Mouse (Mus musculus) limb, embryonic 13.5 days (tissue): Measurements from ENCODE around the gene Polr1a. TPM values are rescaled to one million over a fixed set of nuclear protein-coding genes. Genes with fewer than 3 reads are reported as not detected.

ENCODE experiments used
- ATAC-seq: fragments of 200-750 bp; cut with Nextera tagmentation; 2 replicates; pipeline ENCODE4 v1.8.0; 2017; ENCODE audit warnings: low read depth, moderate number of reproducible peaks, moderate TSS enrichment; ENCODE audit not compliant: low FRiP score
- H3K27ac ChIP-seq: fragments of 300-500 bp; sonication (generic); 2 replicates; pipeline ENCODE4 v1.5.1; 2015; ENCODE audit warnings: inconsistent platforms, mild to moderate bottlenecking, moderate library complexity
- H3K27me3 ChIP-seq: fragments of 300-500 bp; sonication (generic); 2 replicates; pipeline ENCODE4 v1.6.1; 2015; ENCODE audit warnings: mild to moderate bottlenecking, inconsistent platforms
- H3K36me3 ChIP-seq: fragments of 300-500 bp; sonication (generic); 2 replicates; pipeline ENCODE4 v1.6.1; 2015; ENCODE audit warnings: inconsistent platforms, mild to moderate bottlenecking, moderate library complexity
- H3K4me1 ChIP-seq: fragments of 300-500 bp; sonication (generic); 2 replicates; pipeline ENCODE4 v1.6.1; 2015; ENCODE audit warnings: inconsistent platforms
- H3K4me2 ChIP-seq: fragments of 300-500 bp; sonication (generic); replicated peaks from 2 replicates; pipeline ENCODE4 v1.6.1; 2015; ENCODE audit warnings: inconsistent platforms, mild to moderate bottlenecking, moderate library complexity
- H3K4me3 ChIP-seq: fragments of 300-500 bp; sonication (generic); 2 replicates; pipeline ENCODE4 v1.5.1; 2015; ENCODE audit warnings: moderate library complexity, mild to moderate bottlenecking, inconsistent platforms
- H3K9ac ChIP-seq: fragments of 300-500 bp; sonication (generic); 2 replicates; pipeline ENCODE4 v1.6.1; 2015; ENCODE audit warnings: mild to moderate bottlenecking, inconsistent platforms
- H3K9me3 ChIP-seq: fragments of 300-500 bp; sonication (generic); 2 replicates; pipeline ENCODE4 v1.6.1; 2016; ENCODE audit warnings: inconsistent platforms
- WGBS: fragments of 180-500 bp; shearing (Covaris S2); methylation state at CpG from one replicate; pipeline ENCODE4 v1.1.7; 2015; 5-methylcytosine and 5-hydroxymethylcytosine counted together
- polyA plus RNA-seq: library from polyadenylated mRNA; unstranded; fragments of >200 nt; fragmentation: Nextera tagmentation; extraction: Ambion mirVana; gene quantifications from 2 replicates; pipeline ENCODE4 v1.2.1, GENCODE M21; 2015

Gene Polr1a
- polyA plus RNA-seq, 1 experiment from 2014 or later, result 37.1 TPM

GRCm38 (mm10) chr6:72008213-72008655 is 99.4 kb downstream of the Polr1a start:
- WGBS, result 87% methylated on average over 4 of the region's 4 CpGs
- Histone ChIP-seq H3K9ac (no peak overlapping the region), H3K36me3 (no peaks in the 10 kb centered on the region), H3K4me2 (no peak overlapping the region), H3K27ac (no peak overlapping the region), H3K4me1 (no peaks in the 10 kb centered on the region), H3K27me3 (no peaks in the 10 kb centered on the region), H3K4me3 (no peak overlapping the region), H3K9me3 (no peaks in the 10 kb centered on the region)
- ATAC-seq, result no peak

- no peak for ATAC-seq
- H3K4me1 ChIP-seq, result no peaks in the 10 kb centered on the region
- no peaks in the 10 kb centered on the region for H3K9me3 ChIP-seq
- H3K36me3 ChIP-seq, result no peaks in the 10 kb centered on the region
- no peak overlapping the region for H3K4me2 ChIP-seq
- H3K9ac ChIP-seq, result no peak overlapping the region
- H3K4me3 ChIP-seq, result no peak overlapping the region
- H3K27me3 ChIP-seq, result no peaks in the 10 kb centered on the region
- H3K27ac ChIP-seq, result no peak overlapping the region
- WGBS, result 74% methylated on average over 1 of the region's 1 CpGs
Measured at GRCm38 (mm10) chr6:72009454-72009853, 100.6 kb downstream of the Polr1a start.

- Histone ChIP-seq H3K4me1 (no peaks in the 10 kb centered on the region), H3K36me3 (no peaks in the 10 kb centered on the region), H3K9me3 (no peaks in the 10 kb centered on the region), H3K4me2 (no peak overlapping the region), H3K27ac (no peak overlapping the region), H3K9ac (no peak overlapping the region), H3K27me3 (0 out of 2 replicates have a peak, but pooled peaks cover 2% of the 10 kb centered on the region), H3K4me3 (no peak overlapping the region)
- 78% methylated on average over 4 of the region's 4 CpGs for WGBS
- ATAC-seq, result no peak
Measured at GRCm38 (mm10) chr6:72014033-72014432, 105.2 kb downstream of the Polr1a start.

GRCm38 (mm10) chr6:72018052-72018451 is 109.2 kb downstream of the Polr1a start:
- Histone ChIP-seq H3K4me3 (no peak overlapping the region), H3K9ac (no peak overlapping the region), H3K9me3 (no peaks in the 10 kb centered on the region), H3K4me1 (no peaks in the 10 kb centered on the region), H3K27ac (no peak overlapping the region), H3K36me3 (no peaks in the 10 kb centered on the region), H3K4me2 (no peak overlapping the region), H3K27me3 (0 out of 2 replicates have a peak, but pooled peaks cover 2% of the 10 kb centered on the region)
- WGBS, result 84% methylated on average over 6 of the region's 6 CpGs
- ATAC-seq, result no peak

GRCm38 (mm10) chr6:72025497-72025896 is 116.6 kb downstream of the Polr1a start:
- no peaks in the 10 kb centered on the region for H3K27me3 ChIP-seq
- no peak for ATAC-seq
- no peaks in the 10 kb centered on the region for H3K36me3 ChIP-seq
- H3K4me2 ChIP-seq, result no peak overlapping the region
- H3K9me3 ChIP-seq, result no peaks in the 10 kb centered on the region
- no peaks in the 10 kb centered on the region for H3K4me1 ChIP-seq
- no peak overlapping the region for H3K9ac ChIP-seq
- H3K4me3 ChIP-seq, result no peak overlapping the region
- no peak overlapping the region for H3K27ac ChIP-seq

- WGBS, result 79% methylated on average over 1 of the region's 1 CpGs
- Histone ChIP-seq H3K9ac (no peak overlapping the region), H3K9me3 (no peaks in the 10 kb centered on the region), H3K27ac (no peak overlapping the region), H3K4me1 (no peaks in the 10 kb centered on the region), H3K36me3 (no peaks in the 10 kb centered on the region), H3K4me3 (no peak overlapping the region), H3K4me2 (no peak overlapping the region), H3K27me3 (no peaks in the 10 kb centered on the region)
- no peak for ATAC-seq
Measured at GRCm38 (mm10) chr6:72028079-72028478, 119.2 kb downstream of the Polr1a start.

- Histone ChIP-seq H3K4me1 (no peaks in the 10 kb centered on the region), H3K27ac (no peak overlapping the region), H3K36me3 (no peaks in the 10 kb centered on the region), H3K9me3 (no peaks in the 10 kb centered on the region), H3K4me3 (no peak overlapping the region), H3K9ac (no peak overlapping the region), H3K27me3 (no peaks in the 10 kb centered on the region), H3K4me2 (no peak overlapping the region)
- WGBS, result 83% methylated on average over 6 of the region's 6 CpGs
- ATAC-seq, result no peak
Measured at GRCm38 (mm10) chr6:72029674-72030073, 120.8 kb downstream of the Polr1a start.

Other genes with a start within 250 kb of the Polr1a start
- gene Reep1, start 201.5 kb upstream of the Polr1a start, polyA plus RNA-seq, result 13.1 and 13.9 TPM in 2 replicates
- gene Mrpl35, start 82.1 kb upstream of the Polr1a start, polyA plus RNA-seq, result 62.5 and 62.7 TPM in 2 replicates
- gene Immt, start 77.7 kb upstream of the Polr1a start, polyA plus RNA-seq, result 163 and 174 TPM in 2 replicates
- 108 and 110 TPM in 2 replicates for gene Ptcd3, start 303 bp upstream of the Polr1a start, polyA plus RNA-seq
- gene St3gal5, start 188.5 kb downstream of the Polr1a start, polyA plus RNA-seq, result 30.6 and 31.2 TPM in 2 replicates